Mouse (Mus musculus) lung, postnatal 14 days (tissue): Measurements from ENCODE around the gene Cfap46.
A peak's percentile ranks its signal among the peaks of the same experiment; 100 is the strongest.
"Not testable (repeated sequence)": the region's sequence is repeated elsewhere in the genome, so short reads cannot be mapped to it uniquely, and the experiment has no call there.

Experiments used
- DNase-seq: peaks from one replicate; pipeline ENCODE4 v3.0.0; 2021

The Cfap46 gene

DNA sequence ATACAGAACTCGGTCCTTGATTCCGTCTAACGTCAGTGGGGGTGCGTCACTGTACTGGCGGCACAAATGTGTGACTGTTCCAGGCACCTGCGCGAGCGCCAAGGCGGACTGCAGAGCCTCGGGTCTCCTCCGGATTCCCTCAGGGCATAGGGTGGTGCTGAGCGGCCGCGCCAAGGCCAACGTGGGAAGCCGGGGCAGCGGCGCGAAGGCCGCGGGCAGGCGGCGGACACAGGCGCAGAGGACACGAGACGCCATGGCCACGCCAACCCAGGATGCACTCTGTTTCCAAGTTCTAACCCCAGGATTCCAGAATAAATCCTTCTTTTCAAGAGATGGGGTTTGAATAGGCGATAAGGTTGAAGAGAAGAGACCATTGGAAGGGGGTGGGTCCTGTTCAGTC lies 23.7 kb downstream of the Cfap46 start:
- DNase-seq, result not testable (repeated sequence)

DNA sequence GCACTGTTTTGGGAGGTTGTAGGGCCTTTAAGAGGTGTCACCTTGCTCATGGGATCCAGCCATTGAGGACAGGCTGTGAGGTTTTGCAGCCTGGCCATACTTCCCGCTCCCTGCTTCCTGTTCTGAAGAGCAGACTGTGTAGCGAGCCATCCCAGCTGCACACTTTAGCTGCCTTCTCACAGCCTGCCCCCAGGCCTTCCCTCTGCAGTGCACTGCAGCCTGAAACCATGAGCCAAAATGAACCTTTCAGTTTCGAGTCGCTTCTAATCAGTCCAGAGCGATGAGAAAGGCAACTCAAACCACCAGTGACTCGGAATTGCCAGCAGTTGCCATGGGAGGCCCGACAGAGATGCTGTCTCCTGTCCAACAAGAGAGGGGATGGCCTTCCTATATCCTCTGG lies 33.9 kb downstream of the Cfap46 start:
- no peak for DNase-seq

- DNase-seq, result peak; percentile 98
Measured at GRCm38 (mm10) chr7:139648107-139648824, 35.4 kb downstream of the Cfap46 start.

DNA sequence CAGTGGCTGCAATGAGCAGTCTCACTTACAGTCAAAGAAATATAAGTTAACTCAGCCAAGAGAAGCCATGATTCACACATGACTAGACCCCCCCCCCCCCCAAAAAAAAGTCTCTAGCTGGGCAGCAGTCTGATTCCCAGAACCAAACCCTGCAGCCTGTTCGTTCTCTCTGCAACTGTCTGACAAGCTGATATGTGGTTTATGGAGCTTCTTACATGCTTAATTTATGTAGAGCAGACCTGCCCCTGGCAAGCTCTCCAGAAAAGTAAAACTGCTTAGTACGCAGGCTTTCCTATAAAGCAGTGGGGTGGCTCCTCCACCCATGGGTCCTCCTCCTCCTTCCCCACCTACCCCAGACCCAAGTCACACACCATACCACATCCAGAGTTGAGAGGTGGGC lies 50.2 kb downstream of the Cfap46 start:
- DNase-seq, result no peak

DNA sequence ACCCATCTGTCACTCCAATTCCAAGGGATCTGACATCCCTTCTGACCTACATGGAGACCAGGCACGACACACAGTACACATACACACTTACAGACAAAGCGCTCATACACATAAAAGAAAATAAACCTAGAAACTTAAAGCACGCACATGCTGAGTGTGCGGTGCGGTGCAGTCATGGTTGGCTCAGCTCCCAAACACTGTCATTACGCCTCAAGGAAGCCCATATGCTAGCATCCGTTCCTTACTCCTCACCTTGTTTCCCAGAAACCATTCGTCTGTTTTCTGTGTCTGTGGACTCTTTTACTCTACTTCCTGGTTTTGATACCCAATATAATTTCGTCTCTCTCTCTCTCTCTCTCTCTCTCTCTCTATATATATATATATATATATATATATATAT lies 58.5 kb downstream of the Cfap46 start:
- no peak for DNase-seq

DNA sequence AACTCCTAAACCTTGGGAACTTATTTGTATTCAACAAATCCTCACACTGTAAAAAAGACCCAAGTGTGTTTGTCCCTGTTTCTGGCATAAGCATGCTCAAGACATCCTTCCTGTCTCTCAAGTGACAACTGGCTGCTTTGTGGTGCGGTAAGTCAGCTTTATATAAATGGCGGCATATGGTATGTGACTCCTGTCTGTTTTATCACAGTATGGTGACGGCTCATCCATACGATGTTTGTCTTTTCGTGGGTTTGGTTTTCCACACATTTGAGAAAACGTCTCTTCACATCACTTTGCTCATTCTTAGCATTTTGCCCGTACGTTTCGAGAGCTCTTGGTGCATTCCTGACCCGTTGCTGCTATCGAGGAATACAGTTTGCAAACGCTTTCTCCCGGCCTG lies 61.0 kb downstream of the Cfap46 start:
- no peak for DNase-seq

- peak; percentile 57 for DNase-seq
Measured at GRCm38 (mm10) chr7:139615767-139616766, 67.5 kb downstream of the Cfap46 start.

DNA sequence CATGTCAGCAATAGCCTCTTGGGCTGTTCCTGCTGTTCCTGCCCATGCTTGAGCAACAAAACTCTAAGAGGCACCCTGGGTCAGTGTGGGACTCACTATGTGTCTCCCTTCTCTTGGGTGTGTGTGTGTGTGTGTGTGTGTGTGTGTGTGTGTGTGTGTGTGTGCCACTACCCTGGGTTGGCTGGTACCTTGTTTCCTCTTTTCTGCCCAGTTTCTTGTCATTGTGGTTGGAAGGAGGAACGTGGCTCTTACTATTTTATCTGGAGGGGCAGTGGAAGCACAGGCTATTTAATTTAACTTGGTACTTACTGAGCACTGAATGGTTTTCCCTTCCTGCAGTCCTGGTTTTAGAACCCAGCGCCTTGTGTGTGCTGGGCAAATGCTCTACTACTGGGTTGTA lies 73.3 kb downstream of the Cfap46 start:
- DNase-seq, result no peak

GRCm38 (mm10) chr7:139595862-139596261 lies 87.8 kb downstream of the Cfap46 start:
- DNase-seq, result no peak

- no peak for DNase-seq
Measured at GRCm38 (mm10) chr7:139595311-139595710, 88.3 kb downstream of the Cfap46 start.

DNA sequence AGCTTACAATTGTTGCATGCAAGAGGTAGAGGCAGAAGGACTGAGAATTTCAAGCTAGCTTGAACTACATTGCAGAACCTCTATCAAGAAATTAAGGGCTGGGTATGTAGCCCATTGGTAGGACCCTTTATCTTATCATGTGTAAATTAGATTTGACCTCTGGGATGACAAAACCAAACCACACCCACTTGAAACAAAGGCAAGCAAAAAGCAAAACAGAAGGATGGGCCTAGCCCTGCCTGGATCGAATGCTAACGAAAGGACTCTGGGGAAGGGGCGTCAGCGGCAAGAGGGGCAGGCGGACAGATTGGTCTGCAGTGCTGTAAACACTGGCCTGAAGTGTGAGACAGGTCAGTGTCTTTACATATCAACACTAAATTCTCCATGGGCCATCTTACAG lies 92.3 kb downstream of the Cfap46 start:
- DNase-seq, result no peak

DNA sequence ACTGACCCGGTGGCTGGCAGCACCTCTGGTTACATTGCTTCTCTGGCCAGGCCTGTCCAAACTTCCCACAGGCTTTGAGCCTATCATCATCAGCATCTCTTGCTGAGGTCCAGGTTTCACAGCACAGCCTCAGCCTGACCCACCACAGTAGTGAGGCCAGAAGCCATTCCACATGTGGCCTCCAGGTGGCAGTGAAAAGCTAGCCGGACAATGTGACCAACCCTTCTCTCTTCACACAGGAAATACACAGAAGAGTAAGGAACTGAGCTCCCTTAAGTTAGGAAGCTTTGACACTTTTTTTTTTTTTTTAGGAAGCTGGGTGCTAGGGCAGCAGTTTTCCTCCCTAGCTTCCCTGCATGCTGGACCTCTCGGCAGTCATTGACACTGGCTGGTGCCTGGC lies 93.3 kb downstream of the Cfap46 start:
- DNase-seq, result peak; percentile 37

DNA sequence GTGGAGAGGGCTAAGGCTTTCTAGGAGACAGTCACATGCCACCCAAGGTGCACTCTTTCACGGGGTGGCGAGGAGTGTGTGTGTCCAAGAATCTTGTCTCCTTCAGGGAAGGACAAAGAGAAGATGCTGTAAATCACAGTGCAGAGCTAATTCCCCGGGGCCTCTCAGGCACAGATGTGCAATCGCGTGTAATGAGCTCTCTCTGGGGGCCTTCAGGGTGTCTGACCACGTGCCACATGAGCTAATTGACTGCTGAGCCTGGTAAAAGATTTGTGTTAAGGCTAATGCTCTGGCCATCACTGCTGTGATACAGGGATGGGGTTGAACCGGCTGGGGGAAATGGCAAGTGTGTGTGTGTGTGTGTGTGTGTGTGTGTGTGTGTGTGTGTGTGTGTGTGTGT lies 95.7 kb downstream of the Cfap46 start:
- no peak for DNase-seq

DNA sequence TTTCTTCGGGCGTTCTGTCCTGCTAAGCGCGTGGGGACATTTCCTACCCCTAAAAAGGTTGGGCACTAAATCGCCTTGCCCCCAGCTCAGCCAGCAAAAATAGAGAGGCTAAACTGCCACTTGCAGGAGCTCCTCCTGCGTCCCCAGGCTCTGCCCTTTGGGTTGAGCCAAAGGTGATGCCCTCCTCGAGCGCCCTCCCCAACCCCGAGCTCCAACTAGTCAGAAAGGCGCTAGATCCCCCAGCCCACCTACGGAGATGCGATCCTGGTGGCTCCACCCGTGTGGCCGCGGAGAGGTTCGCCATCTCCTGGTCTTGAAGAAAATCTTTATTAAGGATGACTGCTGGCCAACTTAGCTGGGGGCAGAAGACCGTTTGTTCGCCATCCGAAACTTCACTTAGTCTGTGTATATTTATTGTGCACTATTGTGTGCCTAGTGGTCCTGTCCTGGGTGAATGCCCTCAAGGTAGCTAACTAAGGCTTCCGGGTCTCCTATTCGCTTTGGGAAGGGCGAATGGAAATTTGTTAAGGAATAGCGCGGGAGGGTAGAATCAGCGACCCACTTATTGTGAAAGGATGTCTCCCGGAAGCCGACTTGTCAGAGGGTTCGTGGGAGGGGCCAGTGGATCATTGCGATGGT lies 98.3 kb downstream of the Cfap46 start:
- DNase-seq, result no peak

GRCm38 (mm10) chr7:139584221-139585175 lies 99.1 kb downstream of the Cfap46 start:
- no peak for DNase-seq

DNA sequence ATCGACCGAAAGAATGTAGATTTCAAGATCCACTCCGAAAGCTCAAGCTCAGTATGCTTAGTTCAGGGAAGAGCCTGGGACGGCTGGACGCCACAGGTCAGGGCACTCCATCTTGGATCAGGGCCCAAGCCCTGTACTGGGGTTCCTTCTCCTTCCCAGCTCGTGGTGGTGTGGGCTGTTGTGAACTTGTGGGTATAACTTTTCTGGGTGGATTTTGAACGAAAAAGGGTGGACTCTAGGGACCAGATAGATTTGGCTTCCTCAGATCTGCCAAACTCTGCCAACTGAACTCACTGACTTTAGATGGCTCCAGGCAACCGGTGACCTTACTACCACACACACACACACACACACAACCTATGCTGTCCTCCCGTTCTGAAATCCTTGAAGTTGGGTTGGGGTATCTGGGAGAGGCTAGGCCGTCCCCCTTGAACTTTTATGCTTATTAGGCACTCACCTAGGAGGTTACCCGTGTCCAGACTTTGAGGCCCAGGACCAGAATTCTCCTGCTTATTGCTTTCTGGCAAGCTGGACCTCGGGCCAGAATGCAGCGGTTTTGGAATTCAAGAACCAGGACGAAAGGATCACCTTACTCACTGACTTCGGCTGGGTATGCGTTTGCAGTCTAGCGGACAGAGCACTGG lies 100.4 kb downstream of the Cfap46 start:
- DNase-seq, result no peak

- DNase-seq, result peak; percentile 45
Measured at GRCm38 (mm10) chr7:139582595-139582994, 101.0 kb downstream of the Cfap46 start, which contains the start of gene Nkx6-2. Nkx6-2 (minus strand) TSS chr7:139582797.

- DNase-seq, result peak; percentile 4
Measured at GRCm38 (mm10) chr7:139581801-139582571, 101.6 kb downstream of the Cfap46 start.

- DNase-seq, result peak; percentile 4
Measured at GRCm38 (mm10) chr7:139580851-139581775, 102.5 kb downstream of the Cfap46 start.
